Mouse (Mus musculus) B cell, adult 62 days (primary cell): ENCODE data around the gene Irf2bp2. TPM values are rescaled to one million over a fixed set of nuclear protein-coding genes. Genes with fewer than 3 reads are reported as not detected.

Source experiments
- total RNA-seq: library from RNA; stranded (reverse); gene quantifications from 4 replicates; pipeline ENCODE4 v1.2.4, GENCODE M21; 2023

The Irf2bp2 gene
- total RNA-seq: 108 to 121 TPM (median 116 TPM) in 4 replicates

GRCm38 (mm10) chr8:126593889-126594480, at the start of gene Irf2bp2:
Irf2bp2 (minus strand) TSS chr8:126593986.

Other genes starting within 250 kb of the Irf2bp2 start
- gene Coa6, start 171.5 kb downstream of the Irf2bp2 start, total RNA-seq: 7.2 to 14.1 TPM (median 10.3 TPM) in 4 replicates
- gene Tarbp1, start 118.9 kb downstream of the Irf2bp2 start, total RNA-seq: 9.4 to 10.3 TPM (median 9.5 TPM) in 4 replicates